Mouse (Mus musculus) embryonic fibroblast, embryonic 13.5 days (primary cell): ENCODE data around the gene Mrps23. TPM values are rescaled to one million over a fixed set of nuclear protein-coding genes. Genes with fewer than 3 reads are reported as not detected.

ENCODE experiments used
- H3K27ac ChIP-seq: 2 replicates; pipeline ENCODE4 v1.5.1; 2012; ENCODE audit warnings: low read length, control low read depth, inconsistent platforms; ENCODE audit not compliant: insufficient read depth
- H3K4me1 ChIP-seq: 2 replicates; pipeline ENCODE4 v1.6.1; 2011; ENCODE audit warnings: low read length; ENCODE audit not compliant: control insufficient read depth, insufficient read depth
- H3K4me3 ChIP-seq: 2 replicates; pipeline ENCODE4 v1.5.1; 2011; ENCODE audit warnings: mild to moderate bottlenecking, control low read depth, low read length; ENCODE audit not compliant: insufficient read depth
- CTCF ChIP-seq: IDR thresholded peaks from 2 replicates; pipeline ENCODE4 v1.5.1; 2011; ENCODE audit warnings: mild to moderate bottlenecking, control low read depth, low read length, moderate library complexity, borderline replicate concordance; ENCODE audit not compliant: insufficient read depth
- POLR2A ChIP-seq: IDR thresholded peaks from 2 replicates; pipeline ENCODE4 v1.6.1; 2011; ENCODE audit warnings: low read depth, mild to moderate bottlenecking, control low read depth, low read length, moderate library complexity
- polyA plus RNA-seq: library from polyadenylated mRNA; stranded (reverse); fragments of >200 nt; gene quantifications from 2 replicates; pipeline ENCODE4 v1.2.4, GENCODE M21; 2011; ENCODE audit warnings: low read depth; ENCODE audit not compliant: missing spikeins, insufficient read length

The Mrps23 gene
- polyA plus RNA-seq, 1 experiment, result 71.7 TPM

- no peak for TF ChIP-seq POLR2A
- TF ChIP-seq CTCF, result no peak
- H3K27ac ChIP-seq, result no peak overlapping the region
- H3K4me3 ChIP-seq, result no peak overlapping the region
- H3K4me1 ChIP-seq, result peaks cover 20% of the 10 kb centered on the region
Measured at GRCm38 (mm10) chr11:88162740-88163139, 41.4 kb upstream of the Mrps23 start.

- no peak overlapping the region for H3K4me3 ChIP-seq
- H3K4me1 ChIP-seq, result peaks cover 20% of the 10 kb centered on the region
- peak overlapping the region; percentile 93 for H3K27ac ChIP-seq
- TF ChIP-seq POLR2A, result no peak
- no peak for TF ChIP-seq CTCF
Measured at GRCm38 (mm10) chr11:88164213-88164723, 39.9 kb upstream of the Mrps23 start.

GRCm38 (mm10) chr11:88164801-88165377 is 39.3 kb upstream of the Mrps23 start:
- Histone ChIP-seq H3K4me3 (no peak overlapping the region), H3K27ac (peak overlapping the region; percentile 93), H3K4me1 (peaks cover 20% of the 10 kb centered on the region)

GRCm38 (mm10) chr11:88165683-88166364 is 38.4 kb upstream of the Mrps23 start:
- Histone ChIP-seq H3K27ac (peak overlapping the region; percentile 93), H3K4me1 (peaks cover 15% of the 10 kb centered on the region), H3K4me3 (no peak overlapping the region)
- TF ChIP-seq POLR2A (no peak), CTCF (no peak)

More at GRCm38 (mm10) chr11:88164801-88165377, 39.3 kb upstream of the Mrps23 start:
- no peak for TF ChIP-seq CTCF
- no peak; the same call in 1 of the 2 replicates for TF ChIP-seq POLR2A

GRCm38 (mm10) chr11:88166471-88166870 is 37.7 kb upstream of the Mrps23 start:
- H3K4me3 ChIP-seq, result no peak overlapping the region
- H3K27ac ChIP-seq, result peak overlapping the region; percentile 93
- peaks cover 17% of the 10 kb centered on the region for H3K4me1 ChIP-seq
- no peak for TF ChIP-seq CTCF
- TF ChIP-seq POLR2A, result no peak

- Histone ChIP-seq H3K4me1 (peaks cover 30% of the 10 kb centered on the region), H3K4me3 (no peak overlapping the region), H3K27ac (no peak overlapping the region)
- TF ChIP-seq CTCF, result no peak
- TF ChIP-seq POLR2A, result no peak
Measured at GRCm38 (mm10) chr11:88168611-88169010, 35.6 kb upstream of the Mrps23 start.

- H3K27ac ChIP-seq, result no peak overlapping the region
- no peak overlapping the region for H3K4me3 ChIP-seq
- no peak for TF ChIP-seq CTCF
- TF ChIP-seq POLR2A, result no peak
- H3K4me1 ChIP-seq, result peaks cover 30% of the 10 kb centered on the region
Measured at GRCm38 (mm10) chr11:88169531-88170040, 34.6 kb upstream of the Mrps23 start.

- peaks cover 28% of the 10 kb centered on the region for H3K4me1 ChIP-seq
Measured at GRCm38 (mm10) chr11:88170606-88171005, 33.6 kb upstream of the Mrps23 start.

GRCm38 (mm10) chr11:88171876-88172442 is 32.2 kb upstream of the Mrps23 start:
- peak overlapping the region; percentile 85 for H3K27ac ChIP-seq
- H3K4me3 ChIP-seq, result no peak overlapping the region
- peaks cover 20% of the 10 kb centered on the region for H3K4me1 ChIP-seq
- TF ChIP-seq POLR2A, result no peak
- no peak for TF ChIP-seq CTCF

More at GRCm38 (mm10) chr11:88170606-88171005, 33.6 kb upstream of the Mrps23 start:
- Histone ChIP-seq H3K4me3 (no peak overlapping the region), H3K27ac (no peak overlapping the region)
- no peak for TF ChIP-seq CTCF
